In genomic region chr12:101819570-101819969, GRCm38 (mm10) we compare ENCODE assay signal across 8 mouse cellular contexts. TPM values are rescaled to one million over a fixed set of nuclear protein-coding genes. Genes with fewer than 3 reads are reported as not detected.
DNase-seq lines count a peak whose midpoint lies in the region; ATAC-seq and TF ChIP-seq lines count a peak whose summit lies in the region.

No protein-coding gene starts in this region.

- no peak for TF ChIP-seq POLR2A in ES-Bruce4 (IDR thresholded peaks at IDR 0.05; ENCODE audit: insufficient read depth, low read length)

- H3K27me3 ChIP-seq in heart, embryonic 14.5 days (ENCODE audit: control insufficient read depth, insufficient read depth, low read length): no peaks in the 10 kb centered on the region
- H3K27me3 ChIP-seq in ES-Bruce4 (ENCODE audit: control insufficient read depth, insufficient read depth, low read length, poor library complexity, severe bottlenecking): no peaks in the 10 kb centered on the region; the same call in 1 of the 2 replicates
- H3K27me3 ChIP-seq in hindbrain, embryonic 13.5 days: peaks cover 33% of the 10 kb centered on the region
- peaks cover 4% of the 10 kb centered on the region; the same call in 1 of the 2 replicates for H3K27me3 ChIP-seq in midbrain, embryonic 11.5 days (ENCODE audit: control insufficient read depth, insufficient read depth, low read length)

- H3K27ac ChIP-seq in heart, embryonic 14.5 days (replicated peaks in 1 of 2; ENCODE audit: control insufficient read depth in 1 of 2, insufficient read depth in 1 of 2, low read depth in 2 of 2, low read length in 2 of 2): no peak overlapping the region
- H3K27ac ChIP-seq in ES-Bruce4 (ENCODE audit: insufficient read depth, low read length): no peak overlapping the region
- H3K27ac ChIP-seq in hindbrain, embryonic 13.5 days: no peak overlapping the region
- no peak overlapping the region for H3K27ac ChIP-seq in midbrain, embryonic 11.5 days (ENCODE audit: low read depth, low read length)

- no peak for ATAC-seq in heart, embryonic 14.5 days (ENCODE audit: insufficient number of reproducible peaks, insufficient read depth, low FRiP score, low read depth)
- ATAC-seq in hindbrain, embryonic 13.5 days (ENCODE audit: low FRiP score): no peak
- ATAC-seq in midbrain, embryonic 11.5 days (ENCODE audit: low FRiP score): no peak

- TF ChIP-seq EP300 in ES-Bruce4 (IDR thresholded peaks at IDR 0.05; ENCODE audit: insufficient read depth, low read depth, low read length): no peak

- H3K9me3 ChIP-seq in heart, embryonic 14.5 days (ENCODE audit: control insufficient read depth, low read length): no peaks in the 10 kb centered on the region
- no peaks in the 10 kb centered on the region for H3K9me3 ChIP-seq in ES-Bruce4 (replicated peaks; ENCODE audit: control insufficient read depth, insufficient read depth, low read length, poor library complexity, severe bottlenecking)
- no peaks in the 10 kb centered on the region for H3K9me3 ChIP-seq in hindbrain, embryonic 13.5 days
- no peaks in the 10 kb centered on the region for H3K9me3 ChIP-seq in midbrain, embryonic 11.5 days (ENCODE audit: control insufficient read depth, low read length)

- peaks cover 7 to 16% of the 10 kb centered on the region in 2 experiments; a peak in 2 of 4 replicates for H3K4me1 ChIP-seq in heart, embryonic 14.5 days (ENCODE audit: control insufficient read depth in 2 of 2, insufficient read depth in 2 of 2, low read length in 2 of 2)
- H3K4me1 ChIP-seq in ES-Bruce4 (ENCODE audit: control insufficient read depth, insufficient read depth, low read length): no peaks in the 10 kb centered on the region
- H3K4me1 ChIP-seq in hindbrain, embryonic 13.5 days (replicated peaks): peaks cover 17% of the 10 kb centered on the region
- peaks cover 6% of the 10 kb centered on the region; the same call in 1 of the 2 replicates for H3K4me1 ChIP-seq in midbrain, embryonic 11.5 days (ENCODE audit: control insufficient read depth, insufficient read depth, low read length)

- DNase-seq in heart, adult 18-20 months: no peak
- DNase-seq in midbrain, embryonic 11.5 days (ENCODE audit: low spot score, missing footprints): peak; percentile 83
- no peak for DNase-seq in ovary, postnatal 14 days (ENCODE audit: low spot score)
- no peak for DNase-seq in frontal cortex, postnatal 25 days (ENCODE audit: low spot score in 2 of 2)
- DNase-seq in layer of hippocampus, adult 11-12 months (ENCODE audit: low spot score): no peak

- WGBS in heart, embryonic 14.5 days: 38% methylated on average over 9 of the region's 9 CpGs
- 46% methylated on average over 9 of the region's 9 CpGs for WGBS in hindbrain, embryonic 13.5 days
- WGBS in midbrain, embryonic 11.5 days: 47% methylated on average over 9 of the region's 9 CpGs

- peak overlapping the region; percentile 98 for H3K4me2 ChIP-seq in heart, embryonic 14.5 days (ENCODE audit: low read length)
- peak overlapping the region; percentile 95 for H3K4me2 ChIP-seq in hindbrain, embryonic 13.5 days
- peak overlapping the region; percentile 92 for H3K4me2 ChIP-seq in midbrain, embryonic 11.5 days

- peak overlapping the region; percentile 54 to 62 for H3K4me3 ChIP-seq in heart, embryonic 14.5 days (ENCODE audit: control insufficient read depth in 1 of 2, insufficient read depth in 1 of 2, low read depth in 1 of 2, low read length in 2 of 2)
- H3K4me3 ChIP-seq in ES-Bruce4 (ENCODE audit: low read depth, low read length): peak overlapping the region; percentile 58; the same call in 1 of the 2 replicates
- H3K4me3 ChIP-seq in hindbrain, embryonic 13.5 days: peak overlapping the region; percentile 53
- peak overlapping the region; percentile 45; the same call in 1 of the 2 replicates for H3K4me3 ChIP-seq in midbrain, embryonic 11.5 days (ENCODE audit: low read depth, low read length)

- H3K9ac ChIP-seq in heart, embryonic 14.5 days (ENCODE audit: low read length): peak overlapping the region; percentile 64
- H3K9ac ChIP-seq in ES-Bruce4 (ENCODE audit: low read depth, poor library complexity, severe bottlenecking): no peak overlapping the region
- H3K9ac ChIP-seq in hindbrain, embryonic 13.5 days: 0 out of 2 replicates have a peak overlapping the region, but pooled peaks have one; percentile 66
- no peak overlapping the region for H3K9ac ChIP-seq in midbrain, embryonic 11.5 days (ENCODE audit: low read length)

- H3K36me3 ChIP-seq in heart, embryonic 14.5 days (ENCODE audit: control insufficient read depth, insufficient read depth, low read length): no peaks in the 10 kb centered on the region
- no peaks in the 10 kb centered on the region for H3K36me3 ChIP-seq in ES-Bruce4 (ENCODE audit: control insufficient read depth, insufficient read depth, low read length, poor library complexity, severe bottlenecking)
- no peaks in the 10 kb centered on the region for H3K36me3 ChIP-seq in hindbrain, embryonic 13.5 days
- H3K36me3 ChIP-seq in midbrain, embryonic 11.5 days (ENCODE audit: control insufficient read depth, insufficient read depth, low read length): no peaks in the 10 kb centered on the region

- no peak for TF ChIP-seq CTCF in ES-Bruce4 (IDR thresholded peaks at IDR 0.05; ENCODE audit: low read depth, low read length)

RNA-seq across cellular contexts. Expression of gene Fbln5, which starts 0.7 kb away (rescaled TPM):
- polyA plus RNA-seq in heart, embryonic 14.5 days (2014; fragmentation: Nextera tagmentation; extraction: Ambion mirVana): 108 and 152 TPM in 2 replicates
- 10 to 100 TPM; 20.8 to 23.1 TPM for total RNA-seq in heart, adult 18-20 months (2021)
- polyA plus RNA-seq in ES-Bruce4 (2011; ENCODE audit: insufficient read depth, insufficient read length, low read depth, missing spikeins): 1.6 TPM in 2 replicates
- 5.6 and 7.6 TPM in 2 replicates for polyA plus RNA-seq in hindbrain, embryonic 13.5 days (2015; fragmentation: Nextera tagmentation; extraction: Ambion mirVana)
- 14.5 and 17.2 TPM in 2 replicates for polyA plus RNA-seq in midbrain, embryonic 11.5 days (2014; fragmentation: Nextera tagmentation; extraction: Ambion mirVana)

Comparison
In these comparisons a context has a peak if more than half of its experiments do, and no peak if none do; other contexts are left out.
1. H3K9ac ChIP-seq: peak in heart, embryonic 14.5 days (single experiment) and hindbrain, embryonic 13.5 days (single experiment); none in ES-Bruce4 (single experiment) and midbrain, embryonic 11.5 days (single experiment).
2. Peak in every context shown above with its lines, with median percentiles within 50 percentile points of each other: H3K4me2 ChIP-seq and H3K4me3 ChIP-seq.